Mouse (Mus musculus): ENCODE measurements at regions not wholly inside any gene's neighbourhood (a gene's known extent, or its start where the extent isn't known, plus 50 kb on each side); places are given as distances from the start of the nearest gene placed in this dataset.

GRCm38 (mm10) chr4:95230461-95230860 is 178.4 kb upstream of the Jun start:
- DNase-seq (ENCODE audit: low spot score), result no peak

GRCm38 (mm10) chr4:95233034-95233433 is 181.0 kb upstream of the Jun start:
- DNase-seq (ENCODE audit: low spot score), result no peak

- no peak for DNase-seq (ENCODE audit: low spot score)
Measured at GRCm38 (mm10) chr4:95234030-95234555, 182.1 kb upstream of the Jun start.

- no peak for DNase-seq (ENCODE audit: low spot score)
Measured at GRCm38 (mm10) chr4:95247977-95248376, 196.0 kb upstream of the Jun start.

GRCm38 (mm10) chr4:95249031-95249430 is 197.0 kb upstream of the Jun start:
- DNase-seq (ENCODE audit: low spot score), result no peak

GRCm38 (mm10) chr4:95250083-95250482 is 198.1 kb upstream of the Jun start:
- no peak for DNase-seq (ENCODE audit: low spot score)

- DNase-seq (ENCODE audit: low spot score), result no peak
Measured at GRCm38 (mm10) chr4:95269766-95270165, 217.7 kb upstream of the Jun start.

GRCm38 (mm10) chr4:95270389-95270788 is 218.4 kb upstream of the Jun start:
- no peak for DNase-seq (ENCODE audit: low spot score)

GRCm38 (mm10) chr4:95276231-95276630 is 224.2 kb upstream of the Jun start:
- DNase-seq (ENCODE audit: low spot score), result no peak

GRCm38 (mm10) chr4:95277989-95278713 is 226.1 kb upstream of the Jun start:
- peak; percentile 10 for DNase-seq (ENCODE audit: low spot score)

GRCm38 (mm10) chr4:95278714-95279095 is 226.7 kb upstream of the Jun start:
- DNase-seq (ENCODE audit: low spot score), result no peak

- no peak for DNase-seq (ENCODE audit: low spot score)
Measured at GRCm38 (mm10) chr4:95279200-95279599, 227.2 kb upstream of the Jun start.

GRCm38 (mm10) chr4:95282083-95282482 is 230.1 kb upstream of the Jun start:
- no peak for DNase-seq (ENCODE audit: low spot score)

- DNase-seq (ENCODE audit: low spot score), result no peak
Measured at GRCm38 (mm10) chr4:95283789-95284188, 231.8 kb upstream of the Jun start.

- no peak for DNase-seq (ENCODE audit: low spot score)
Measured at GRCm38 (mm10) chr4:95284192-95284591, 232.2 kb upstream of the Jun start.

GRCm38 (mm10) chr4:95284696-95285095 is 232.7 kb upstream of the Jun start:
- DNase-seq (ENCODE audit: low spot score), result no peak

GRCm38 (mm10) chr4:95290321-95290720 is 238.3 kb upstream of the Jun start:
- DNase-seq (ENCODE audit: low spot score), result no peak

GRCm38 (mm10) chr4:95294110-95294509 is 242.1 kb upstream of the Jun start:
- no peak for DNase-seq (ENCODE audit: low spot score)

GRCm38 (mm10) chr4:95301907-95302306 is 249.9 kb upstream of the Jun start:
- DNase-seq (ENCODE audit: low spot score), result no peak

- no peak for DNase-seq (ENCODE audit: low spot score)
Measured at GRCm38 (mm10) chr4:95303337-95303736, 251.3 kb upstream of the Jun start.

GRCm38 (mm10) chr4:95304006-95304405 is 252.0 kb upstream of the Jun start:
- no peak for DNase-seq (ENCODE audit: low spot score)

- DNase-seq (ENCODE audit: low spot score), result no peak
Measured at GRCm38 (mm10) chr4:95307134-95307533, 250.2 kb upstream of the Fggy start.

- no peak for DNase-seq (ENCODE audit: low spot score)
Measured at GRCm38 (mm10) chr4:95308469-95308895, 248.8 kb upstream of the Fggy start.

GRCm38 (mm10) chr4:95310410-95310809 is 246.9 kb upstream of the Fggy start:
- DNase-seq (ENCODE audit: low spot score), result no peak
